Mouse (Mus musculus) gonadal fat pad, adult 2 months (tissue): ENCODE results near the gene Gm21739. TPM values are rescaled to one million over a fixed set of nuclear protein-coding genes. Genes with fewer than 3 reads are reported as not detected.
"Not testable (repeated sequence)": the region's sequence is repeated elsewhere in the genome, so short reads cannot be mapped to it uniquely, and the experiment has no call there.

Source experiments
- DNase-seq: peaks from one replicate; pipeline ENCODE4 v3.0.0-alpha.2; 2012; ENCODE audit warnings: low read depth
- polyA plus RNA-seq: library from polyadenylated mRNA; depleted of rRNA; stranded (reverse); fragments of >200 nt; gene quantifications from 2 replicates; pipeline ENCODE4 v1.2.3, GENCODE M21; 2012; rRNA removed

Gm21739 gene
- polyA plus RNA-seq: not detected in 2 replicates

DNA sequence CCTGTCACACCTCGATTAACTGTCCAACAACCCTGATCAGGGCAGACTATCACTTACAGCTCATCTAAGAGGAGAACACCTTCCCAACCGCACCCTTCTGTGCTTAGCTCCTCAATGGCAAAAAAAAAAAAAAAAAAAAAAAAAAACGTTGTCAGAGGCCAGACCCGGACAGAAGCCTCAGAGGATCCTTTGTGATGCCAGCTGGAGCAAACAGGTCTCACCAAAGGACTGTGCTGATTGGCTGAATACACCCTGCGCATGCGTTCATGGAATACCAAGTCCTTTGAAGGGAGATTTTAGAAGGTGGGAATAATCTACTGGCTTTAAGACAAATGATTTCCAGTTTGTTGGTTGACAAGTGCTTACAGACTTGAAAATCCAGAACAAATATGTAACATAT is at the start of gene Gm21739:
Gene Gm21739 (minus strand): TSS at position 101 of the 400 bp plus-strand sequence.
- DNase-seq: not testable (repeated sequence)
